Mouse (Mus musculus) adrenal gland, postnatal 25 days (tissue): ENCODE measurements around the gene Bid. TPM values are rescaled to one million over a fixed set of nuclear protein-coding genes. Genes with fewer than 3 reads are reported as not detected.

Experiments used
- DNase-seq: peaks from one replicate; pipeline ENCODE4 v3.0.0; 2021; ENCODE audit warnings: mixed read lengths
- long read RNA-seq: library from polyadenylated mRNA; stranded (forward); transcript quantifications from one replicate; pipeline ENCODE4 v2.0.0, GENCODE M21; 2021
- total RNA-seq: library from RNA; stranded (reverse); gene quantifications from 2 replicates; pipeline ENCODE4 v1.2.3, GENCODE M21; 2021

The Bid gene
- total RNA-seq: 6.5 and 8.4 TPM in 2 replicates
- long read RNA-seq, transcript Bid-201 (6 exons, 2,189 nt): major isoform, 18 of 23 reads
- long read RNA-seq, partial matches to known transcripts: 1 of 23 reads
- long read RNA-seq, other reads (novel, unspliced or antisense): 4 of 23 reads

- DNase-seq: peak; percentile 91
Measured at GRCm38 (mm10) chr6:120916074-120916971, at the start of gene Bid. Gene Bid (minus strand): TSS chr6:120916853.

DNA sequence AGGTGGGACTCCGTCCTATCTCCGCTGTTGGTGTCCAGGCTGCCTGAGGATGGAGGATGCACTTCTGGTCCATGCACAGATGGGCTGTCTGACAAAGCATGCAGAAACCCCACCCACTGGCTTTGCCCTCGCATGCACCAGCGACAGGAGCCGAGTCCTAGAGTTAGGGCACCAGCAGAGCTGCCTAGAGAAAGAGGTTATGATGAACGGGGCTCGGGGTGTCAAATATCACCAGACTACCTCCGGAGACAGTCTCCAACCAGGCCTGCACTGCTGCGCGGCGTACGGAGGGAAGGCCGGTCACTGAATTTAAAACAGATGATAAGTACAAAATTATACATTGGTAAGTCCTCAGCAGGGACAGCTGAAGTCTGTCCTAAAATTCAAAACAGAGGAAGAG, 49.2 kb upstream of the Bid start:
- no peak for DNase-seq

- no peak for DNase-seq
Measured at GRCm38 (mm10) chr6:120964179-120964578, 47.5 kb upstream of the Bid start.

DNA sequence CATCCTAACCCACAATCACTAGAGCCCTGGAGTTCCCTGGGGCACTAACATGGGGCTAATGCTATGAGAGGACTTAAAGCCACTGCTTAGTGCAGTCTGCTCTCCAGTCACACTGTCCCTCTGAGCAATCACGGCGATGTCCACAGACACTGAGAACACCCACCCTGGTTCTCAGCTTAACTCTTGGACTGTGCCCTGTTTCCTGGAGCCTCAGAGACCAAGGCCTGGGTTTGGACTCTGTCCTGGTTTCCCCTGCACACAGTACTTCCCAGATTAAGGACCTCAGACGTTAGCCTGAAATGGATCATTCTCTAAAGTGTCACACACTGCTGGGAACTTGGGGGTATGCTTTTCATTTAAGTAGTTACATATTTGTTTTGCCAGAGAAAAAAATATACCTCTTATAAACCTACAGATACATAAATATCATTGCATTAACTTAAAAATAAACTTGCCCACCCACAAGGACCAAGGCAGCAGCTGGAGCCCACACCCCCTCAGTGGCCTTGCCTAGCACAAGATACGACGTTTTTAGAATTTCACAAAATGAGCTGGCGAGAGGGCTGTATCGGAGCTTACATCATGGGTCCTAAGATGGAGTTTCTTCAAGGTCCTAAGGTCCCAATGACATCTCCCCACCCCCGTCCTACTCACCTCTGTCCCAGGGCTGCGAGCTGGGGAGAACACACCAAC, 43.8 kb upstream of the Bid start:
- no peak for DNase-seq

GRCm38 (mm10) chr6:120957331-120957730, 40.7 kb upstream of the Bid start:
- no peak for DNase-seq

GRCm38 (mm10) chr6:120956259-120957161, 39.9 kb upstream of the Bid start:
- no peak for DNase-seq

- DNase-seq: no peak
Measured at GRCm38 (mm10) chr6:120955215-120955614, 38.6 kb upstream of the Bid start.

DNA sequence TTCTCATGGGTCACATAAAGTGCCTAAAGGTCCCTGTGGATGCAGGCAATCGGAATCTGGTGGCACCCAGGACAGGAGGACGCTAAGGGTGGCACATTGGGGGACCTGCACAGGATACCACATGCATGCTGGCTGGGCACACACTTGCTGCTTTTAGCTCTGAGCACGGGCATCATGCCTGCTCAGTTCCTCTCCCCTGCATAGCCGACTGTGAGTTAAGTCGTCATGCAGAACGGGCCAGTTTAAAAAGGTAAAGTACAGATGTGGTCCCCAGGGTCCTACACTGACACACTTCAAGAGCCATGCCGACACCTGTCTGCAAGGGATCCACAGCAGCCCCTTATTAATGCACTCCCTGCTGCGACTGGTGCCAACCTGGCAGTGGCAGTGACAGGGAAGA, 37.6 kb upstream of the Bid start:
- no peak for DNase-seq

GRCm38 (mm10) chr6:120952475-120952874, 35.8 kb upstream of the Bid start:
- no peak for DNase-seq

DNA sequence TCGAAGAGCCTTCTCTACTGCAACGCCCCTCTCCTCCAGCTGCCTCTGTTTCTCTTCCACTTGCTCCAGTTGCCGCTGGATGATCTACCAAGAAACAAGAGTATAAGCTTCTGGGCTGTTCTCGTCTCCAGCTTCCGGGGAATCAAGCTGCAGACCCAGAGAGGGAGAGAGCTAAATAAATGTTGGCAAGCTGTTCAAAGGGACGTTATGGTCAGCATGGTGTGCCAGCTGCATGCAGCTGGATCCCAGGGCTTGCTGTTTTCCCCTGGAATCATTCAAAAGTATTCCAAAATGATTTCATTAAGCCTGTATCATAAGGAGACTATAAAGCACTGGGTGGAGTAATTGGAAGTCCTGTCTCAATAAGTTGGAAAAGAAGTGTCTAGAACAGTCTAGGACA, 34.7 kb upstream of the Bid start:
- DNase-seq: no peak

DNA sequence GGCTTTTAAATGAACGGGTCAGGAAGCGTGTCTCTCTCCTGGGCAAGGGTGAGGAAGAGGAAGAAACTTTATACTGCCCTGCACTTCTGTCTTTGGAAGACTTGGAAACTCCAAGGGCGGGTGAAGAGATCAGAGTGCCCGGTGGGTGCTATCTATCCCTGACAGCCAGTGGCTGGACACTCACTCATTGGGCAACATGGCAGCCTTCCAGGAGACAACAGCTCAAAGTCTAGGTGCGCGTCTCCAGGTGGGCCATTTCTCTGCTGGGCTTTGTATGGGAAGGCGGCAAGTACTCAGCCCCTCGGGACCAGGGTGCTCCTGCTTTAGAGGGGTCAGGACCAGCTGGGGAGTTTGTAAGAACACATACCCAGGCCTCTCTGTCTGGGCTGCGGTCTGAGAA, 28.9 kb upstream of the Bid start:
- DNase-seq: no peak

DNA sequence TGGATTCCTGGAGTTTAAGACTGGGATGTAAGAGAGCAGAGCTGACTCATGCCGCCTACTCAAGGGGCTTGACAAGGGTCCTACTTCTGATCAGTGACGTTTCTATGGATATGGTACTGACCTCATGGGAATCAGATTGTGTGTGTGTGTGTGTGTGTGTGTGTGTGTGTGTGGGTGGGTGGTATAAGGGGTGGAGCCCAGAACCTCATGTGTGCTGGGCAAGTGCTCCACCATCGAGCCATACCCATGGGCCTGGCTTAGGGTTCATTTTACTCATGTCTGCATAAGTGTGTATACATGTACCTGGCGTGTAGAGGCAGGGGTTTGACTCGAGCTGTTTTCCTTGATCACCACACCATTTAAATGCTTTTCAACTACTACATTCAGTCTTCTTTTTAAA, 27.3 kb upstream of the Bid start:
- no peak for DNase-seq

DNA sequence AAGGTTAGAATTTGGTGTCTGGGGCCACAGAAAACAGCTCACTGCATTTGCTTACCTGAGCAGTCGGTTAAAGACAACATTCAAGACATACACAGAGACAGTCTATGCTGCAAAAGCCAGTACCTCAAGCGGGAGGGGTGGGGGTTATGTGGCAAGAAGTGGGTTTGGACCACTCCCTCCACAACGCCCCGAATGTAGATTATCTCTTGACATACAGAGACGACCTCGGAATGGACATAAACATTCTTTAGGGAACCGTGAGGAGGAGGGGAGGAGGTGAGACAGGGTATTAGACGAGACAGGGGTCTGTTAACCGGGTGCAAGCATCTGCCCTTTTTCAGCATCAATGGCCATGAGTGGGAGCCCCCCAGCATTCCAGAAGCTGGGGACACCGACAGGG, 26.9 kb upstream of the Bid start:
- no peak for DNase-seq

DNA sequence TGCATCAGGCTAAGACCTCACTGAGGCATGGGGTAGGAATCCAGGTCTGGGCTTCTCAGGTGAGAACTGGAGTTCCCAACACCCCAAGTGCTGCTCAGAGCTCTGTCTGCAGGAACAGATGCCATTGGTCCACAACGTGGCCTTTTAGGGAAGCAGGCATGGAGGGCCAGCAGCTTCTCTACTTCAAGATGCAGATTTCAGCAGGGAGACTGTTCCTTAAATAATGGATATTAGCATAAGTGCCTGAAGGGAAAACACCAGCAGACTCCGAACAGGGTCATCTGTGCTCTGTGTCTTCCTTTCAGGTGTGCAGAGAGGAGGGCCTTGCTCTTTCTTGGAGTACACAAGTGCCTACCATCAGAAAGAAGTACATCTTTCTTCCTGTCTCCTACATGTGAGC, 26.4 kb upstream of the Bid start:
- no peak for DNase-seq

GRCm38 (mm10) chr6:120941575-120941974, 24.9 kb upstream of the Bid start:
- DNase-seq: no peak

GRCm38 (mm10) chr6:120941084-120941481, 24.4 kb upstream of the Bid start:
- no peak for DNase-seq

DNA sequence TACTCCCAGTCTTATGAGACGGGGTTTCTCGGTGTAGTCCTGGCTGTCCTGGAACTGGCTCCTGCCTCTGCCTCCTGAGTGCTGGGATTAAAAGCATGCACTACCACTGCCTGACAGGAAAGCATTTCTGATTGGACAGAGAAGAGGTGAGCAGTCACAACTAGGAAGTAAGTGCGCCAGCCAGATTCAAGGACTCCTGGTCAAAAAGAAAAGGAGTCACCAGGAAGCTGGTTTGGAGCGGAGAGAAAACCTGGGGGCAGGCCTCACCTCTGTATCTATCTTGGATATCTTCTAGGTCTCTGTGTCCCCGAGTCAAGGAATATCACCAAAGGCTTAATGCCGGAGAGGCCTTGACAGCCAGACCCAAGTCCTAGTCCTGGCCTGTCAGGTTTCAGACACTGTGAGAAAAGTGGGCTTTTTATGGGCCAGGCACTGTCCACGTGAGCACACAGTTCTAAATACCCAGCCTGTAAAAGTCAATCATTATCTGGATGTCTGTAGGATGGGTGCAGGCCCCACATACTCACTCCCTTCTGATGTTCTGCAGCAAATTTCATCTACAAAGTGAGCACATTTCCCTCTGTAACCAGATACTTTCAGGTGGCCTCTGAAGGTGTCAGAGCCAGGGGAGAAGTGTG, 23.9 kb upstream of the Bid start:
- no peak for DNase-seq

DNA sequence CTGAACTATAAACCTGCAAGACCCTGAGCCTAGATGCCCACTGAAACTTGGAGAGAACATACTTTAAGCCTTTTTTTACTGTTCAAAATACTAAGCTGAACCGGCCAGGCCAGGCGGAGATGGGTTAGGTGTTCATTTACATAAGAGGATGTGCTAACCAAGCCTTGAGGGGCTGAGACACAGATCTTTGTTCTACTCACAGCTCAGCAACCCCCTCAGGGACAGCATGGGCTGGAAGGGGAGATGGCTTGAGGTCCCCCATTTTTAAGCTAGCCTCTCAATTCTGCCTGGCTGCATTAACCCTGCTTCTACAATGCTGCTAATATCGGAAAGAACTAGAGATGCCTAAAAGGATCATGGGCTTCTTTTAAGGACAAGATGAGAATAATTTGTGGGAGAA, 23.1 kb upstream of the Bid start:
- no peak for DNase-seq

DNA sequence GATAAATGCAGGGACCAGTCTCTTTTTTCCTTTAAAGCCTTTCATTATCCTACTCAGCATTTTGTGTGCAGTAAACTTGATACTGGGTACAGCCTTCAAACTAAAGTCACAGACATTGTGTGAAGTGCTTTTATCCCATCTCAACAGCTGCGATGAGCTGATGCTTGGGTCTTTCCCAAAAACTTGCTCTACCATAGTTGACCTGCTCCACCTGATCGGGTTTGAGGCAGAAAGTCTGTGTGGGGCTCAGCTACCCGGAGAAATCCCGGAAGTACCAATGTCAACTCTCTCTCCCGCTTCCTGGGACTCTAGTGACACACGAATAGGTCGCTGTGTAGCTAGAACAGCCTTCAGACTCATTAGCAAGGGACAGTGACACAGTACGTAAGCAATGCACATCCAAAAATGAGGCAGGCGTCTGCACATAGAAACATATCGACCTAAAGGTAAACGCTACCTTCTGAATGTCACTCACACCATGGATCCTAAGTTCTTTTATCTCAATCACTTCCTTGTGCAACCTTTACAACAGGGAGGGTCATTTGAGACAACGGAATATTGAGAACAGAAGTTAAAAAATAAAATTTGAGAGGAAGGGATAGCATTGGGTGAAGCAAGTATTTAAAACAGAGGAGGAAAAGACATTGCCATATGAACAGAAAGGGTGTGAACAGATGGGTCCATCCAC, 22.3 kb upstream of the Bid start:
- DNase-seq: no peak

- DNase-seq: no peak
Measured at GRCm38 (mm10) chr6:120937999-120938608, 21.5 kb upstream of the Bid start.

DNA sequence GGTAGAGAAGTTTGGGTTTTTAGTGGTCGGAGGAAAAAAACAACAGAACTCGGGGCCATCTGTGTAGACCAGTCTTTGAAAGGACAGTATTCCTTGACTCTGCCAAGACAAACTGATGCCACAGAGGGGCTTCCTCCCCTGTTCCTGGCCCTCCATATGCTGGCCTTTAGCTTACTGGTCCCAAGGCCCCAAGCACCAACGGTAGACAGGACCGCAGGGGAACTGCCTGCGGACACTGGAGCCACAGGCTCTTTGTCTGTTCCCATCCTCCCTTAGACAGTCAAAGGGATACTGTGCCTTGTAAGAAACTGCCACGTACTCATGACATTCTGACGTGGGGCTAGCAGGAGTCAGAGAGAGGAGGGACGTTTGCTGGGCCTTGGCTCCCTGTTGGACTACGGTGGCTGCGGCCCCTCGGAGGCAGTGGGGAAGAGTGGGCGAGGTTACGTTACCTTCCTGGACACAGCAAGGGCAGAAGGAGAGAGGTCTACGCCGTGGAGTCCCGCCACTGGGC, 20.5 kb upstream of the Bid start:
- no peak for DNase-seq
